Mouse (Mus musculus) embryonic facial prominence, embryonic 13.5 days (tissue): ENCODE measurements around the gene Iqce. TPM values are rescaled to one million over a fixed set of nuclear protein-coding genes. Genes with fewer than 3 reads are reported as not detected.
"Not testable (repeated sequence)": the region's sequence is repeated elsewhere in the genome, so short reads cannot be mapped to it uniquely, and the experiment has no call there.

Experiments
- ATAC-seq: fragments of 200-750 bp; cut with Nextera tagmentation; 2 replicates; pipeline ENCODE4 v1.8.0; 2017; ENCODE audit warnings: low read depth; ENCODE audit not compliant: insufficient number of reproducible peaks, insufficient read depth, low FRiP score, low TSS enrichment
- H3K27ac ChIP-seq: fragments of 300-500 bp; sonication (generic); 2 replicates; pipeline ENCODE4 v1.5.1; 2015; ENCODE audit warnings: moderate library complexity, mild to moderate bottlenecking, inconsistent platforms
- H3K27me3 ChIP-seq: fragments of 300-500 bp; sonication (generic); 2 replicates; pipeline ENCODE4 v1.6.1; 2015; ENCODE audit warnings: mild to moderate bottlenecking, inconsistent platforms
- H3K36me3 ChIP-seq: fragments of 300-500 bp; sonication (generic); 2 replicates; pipeline ENCODE4 v1.6.1; 2015; ENCODE audit warnings: mild to moderate bottlenecking, inconsistent platforms
- H3K4me1 ChIP-seq: fragments of 300-500 bp; sonication (generic); 2 replicates; pipeline ENCODE4 v1.6.1; 2015; ENCODE audit warnings: inconsistent platforms
- H3K4me2 ChIP-seq: fragments of 300-500 bp; sonication (generic); 2 replicates; pipeline ENCODE4 v1.6.1; 2015; ENCODE audit warnings: moderate library complexity, mild to moderate bottlenecking, inconsistent platforms
- H3K4me3 ChIP-seq: fragments of 300-500 bp; sonication (generic); 2 replicates; pipeline ENCODE4 v1.5.1; 2015; ENCODE audit warnings: mild to moderate bottlenecking, inconsistent platforms
- H3K9ac ChIP-seq: fragments of 300-500 bp; sonication (generic); 2 replicates; pipeline ENCODE4 v1.6.1; 2015; ENCODE audit warnings: mild to moderate bottlenecking, inconsistent platforms
- H3K9me3 ChIP-seq: fragments of 300-500 bp; sonication (generic); 2 replicates; pipeline ENCODE4 v1.6.1; 2016; ENCODE audit warnings: inconsistent platforms
- WGBS: fragments of 180-500 bp; shearing (Covaris S2); methylation state at CpG from one replicate; pipeline ENCODE4 v1.1.7; 2015; ENCODE audit warnings: mixed read lengths; 5-methylcytosine and 5-hydroxymethylcytosine counted together
- polyA plus RNA-seq: library from polyadenylated mRNA; unstranded; fragments of >200 nt; fragmentation: Nextera tagmentation; extraction: Ambion mirVana; gene quantifications from 2 replicates; pipeline ENCODE4 v1.2.1, GENCODE M21; 2015

Gene Iqce
- polyA plus RNA-seq, 1 experiment from 2014 or later, result 25.3 TPM

DNA sequence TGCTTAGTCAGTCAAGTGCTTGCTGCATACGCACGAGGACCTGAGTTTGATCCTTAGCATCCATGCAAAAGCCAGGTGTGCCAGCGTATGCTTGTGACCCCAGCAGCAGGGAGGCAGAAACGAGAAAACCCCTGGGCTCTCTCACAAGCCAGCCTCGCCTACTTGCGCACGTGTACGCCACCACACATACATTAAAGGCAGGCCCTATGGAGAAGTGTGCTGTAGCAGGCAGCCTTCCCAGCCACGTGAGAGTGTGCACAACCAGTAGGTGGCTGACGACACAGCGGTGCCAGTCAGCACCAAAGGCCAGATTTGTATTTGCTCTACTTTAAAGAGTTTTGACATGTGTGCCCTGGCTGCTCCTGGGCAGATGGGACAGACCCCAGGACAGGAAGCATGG lies 26.5 kb downstream of the Iqce start:
- no peak overlapping the region for H3K27ac ChIP-seq
- H3K36me3 ChIP-seq, result peaks cover 79% of the 10 kb centered on the region
- H3K4me3 ChIP-seq, result no peak overlapping the region

DNA sequence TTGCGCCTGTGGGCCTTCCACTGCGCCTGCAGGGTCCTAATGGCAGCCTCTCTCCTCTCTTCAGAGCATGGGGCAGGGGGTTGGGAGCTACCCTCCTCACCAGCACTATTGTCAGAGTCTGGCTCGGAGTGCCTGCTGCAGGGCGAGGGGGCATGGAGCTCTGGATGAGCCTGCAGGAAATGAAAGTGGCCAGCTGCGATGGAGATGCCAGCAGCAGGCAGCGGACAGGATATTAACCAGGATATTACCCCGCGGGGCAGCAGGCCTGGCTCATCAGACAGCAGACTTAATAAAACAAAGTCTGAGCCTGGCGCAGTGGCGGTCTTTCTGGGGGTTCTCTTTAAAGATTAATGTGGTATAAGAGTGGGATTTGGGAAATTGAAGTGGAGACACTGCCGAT lies 27.1 kb downstream of the Iqce start:
- no peaks in the 10 kb centered on the region for H3K27me3 ChIP-seq
- H3K4me1 ChIP-seq, result no peaks in the 10 kb centered on the region
- 85% methylated on average over 11 of the region's 11 CpGs for WGBS
- ATAC-seq, result no peak
- H3K4me2 ChIP-seq, result no peak overlapping the region
- 0 out of 2 replicates have a peak overlapping the region, but pooled peaks have one; percentile 22 for H3K9ac ChIP-seq
- no peaks in the 10 kb centered on the region for H3K9me3 ChIP-seq
- H3K27ac ChIP-seq, result no peak overlapping the region
- no peak overlapping the region for H3K4me3 ChIP-seq
- peaks cover 80% of the 10 kb centered on the region for H3K36me3 ChIP-seq

More for the DNA sequence above, 26.5 kb downstream of the Iqce start:
- 87% methylated on average over 11 of the region's 11 CpGs for WGBS
- no peaks in the 10 kb centered on the region for H3K4me1 ChIP-seq
- no peak overlapping the region for H3K4me2 ChIP-seq
- no peak overlapping the region for H3K9ac ChIP-seq
- ATAC-seq, result no peak
- no peaks in the 10 kb centered on the region for H3K9me3 ChIP-seq
- H3K27me3 ChIP-seq, result no peaks in the 10 kb centered on the region

DNA sequence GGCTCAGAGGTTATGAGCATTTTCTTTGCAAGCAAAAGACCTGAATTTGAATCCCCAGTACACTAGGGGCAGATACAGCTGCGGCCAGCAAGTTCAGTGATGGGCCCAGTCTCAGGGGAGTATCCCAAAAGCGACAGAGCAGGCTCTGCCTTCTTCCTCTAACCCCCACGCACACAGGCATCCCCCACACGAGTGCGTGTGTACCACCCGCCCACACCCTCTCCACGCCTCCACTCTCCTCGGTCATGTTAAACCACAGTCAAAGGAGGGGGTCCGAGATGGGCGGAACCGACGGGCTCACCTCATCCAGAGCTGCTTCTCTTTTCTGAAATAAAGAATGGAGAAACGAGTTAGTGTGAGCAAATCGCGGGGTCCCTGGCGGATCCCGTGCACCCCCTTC lies 28.1 kb downstream of the Iqce start:
- peaks cover 82% of the 10 kb centered on the region for H3K36me3 ChIP-seq
- H3K27ac ChIP-seq, result no peak overlapping the region
- H3K9ac ChIP-seq, result no peak overlapping the region
- no peak overlapping the region for H3K4me3 ChIP-seq
- 87% methylated on average over 17 of the region's 17 CpGs for WGBS
- no peaks in the 10 kb centered on the region for H3K4me1 ChIP-seq
- H3K4me2 ChIP-seq, result no peak overlapping the region
- no peak for ATAC-seq
- no peaks in the 10 kb centered on the region for H3K27me3 ChIP-seq
- peaks cover 1% of the 10 kb centered on the region; the same call in 1 of the 2 replicates for H3K9me3 ChIP-seq

DNA sequence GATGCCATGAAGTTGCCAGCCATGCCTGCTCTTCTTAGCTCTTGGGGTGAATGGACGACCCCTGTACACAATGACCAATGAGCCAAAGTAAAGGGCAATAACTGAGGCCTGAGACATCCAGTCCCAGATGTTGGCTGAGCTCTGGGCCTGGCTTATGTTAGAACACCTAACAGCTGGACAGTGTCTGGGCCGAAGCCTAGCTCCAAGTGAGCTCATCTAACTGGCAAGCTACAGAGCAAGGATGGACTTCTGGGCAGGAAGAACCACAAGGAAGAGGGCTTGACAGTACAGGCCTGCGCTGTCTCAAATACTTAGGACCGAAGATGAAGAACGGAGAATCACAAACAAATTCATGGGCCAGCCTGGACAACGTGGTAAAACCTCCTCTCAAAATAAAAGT lies 29.6 kb downstream of the Iqce start:
- not testable (repeated sequence) for ATAC-seq, H3K27ac ChIP-seq, H3K9me3 ChIP-seq, H3K4me2 ChIP-seq, H3K9ac ChIP-seq, H3K4me1 ChIP-seq, H3K27me3 ChIP-seq, H3K4me3 ChIP-seq
- WGBS, result 84% methylated on average over 6 of the region's 6 CpGs
- peaks cover 88% of the 10 kb centered on the region for H3K36me3 ChIP-seq

DNA sequence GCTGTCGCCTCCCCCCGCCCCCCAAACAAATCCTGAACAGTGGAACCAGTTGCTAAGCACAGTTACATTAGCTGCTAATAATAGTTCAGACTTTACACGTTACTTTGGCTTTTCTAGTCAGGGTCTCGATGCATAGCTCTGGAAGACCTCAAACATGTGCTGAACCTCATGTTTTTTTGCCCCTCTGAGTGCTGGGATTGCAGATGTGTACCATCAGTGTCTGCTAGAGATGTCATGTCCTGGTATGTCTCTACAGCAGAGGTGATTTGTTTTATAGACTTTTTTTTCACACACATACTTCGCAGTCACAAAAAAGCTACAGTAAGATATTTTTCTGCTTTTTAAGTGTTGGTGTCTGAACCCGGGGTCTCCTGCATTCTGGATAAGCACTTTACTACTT lies 30.1 kb downstream of the Iqce start:
- Histone ChIP-seq H3K27ac (no peak overlapping the region), H3K4me2 (no peak overlapping the region), H3K36me3 (peaks cover 85% of the 10 kb centered on the region), H3K27me3 (no peaks in the 10 kb centered on the region), H3K9me3 (peaks cover 7% of the 10 kb centered on the region; the same call in 1 of the 2 replicates), H3K4me1 (no peaks in the 10 kb centered on the region), H3K9ac (no peak overlapping the region), H3K4me3 (no peak overlapping the region)
- WGBS, result 86% methylated on average over 6 of the region's 6 CpGs
- no peak for ATAC-seq

DNA sequence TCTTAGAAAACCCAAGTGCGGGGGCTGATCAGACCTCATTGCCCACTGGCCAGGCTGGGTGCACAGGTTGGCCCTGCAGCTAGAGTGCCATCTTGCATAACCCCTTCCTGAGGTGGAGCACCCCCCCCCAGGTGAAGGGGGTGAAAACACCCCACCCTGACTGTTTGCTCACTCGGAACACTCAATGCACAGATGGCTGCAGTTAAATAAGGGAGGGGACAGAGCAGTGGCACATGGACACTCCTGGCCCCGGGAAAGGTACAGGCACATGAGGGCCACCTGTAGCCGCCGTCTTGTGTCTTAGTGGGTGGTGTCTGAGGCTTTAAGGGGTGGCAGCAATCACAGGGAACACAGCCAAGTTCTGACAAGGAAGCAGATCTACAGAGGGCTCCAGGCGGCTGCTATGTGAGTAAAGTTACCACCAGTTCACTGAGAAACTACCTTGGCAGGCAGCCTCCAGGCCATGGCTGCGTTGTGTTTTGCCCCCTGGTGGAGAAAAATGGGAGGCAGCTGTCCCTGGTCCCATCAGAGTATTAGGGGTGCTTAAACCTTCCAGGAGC lies 38.5 kb downstream of the Iqce start:
- Histone ChIP-seq H3K9ac (no peak overlapping the region), H3K4me2 (no peak overlapping the region), H3K36me3 (peaks cover 31% of the 10 kb centered on the region), H3K9me3 (peaks cover 2% of the 10 kb centered on the region; the same call in 1 of the 2 replicates), H3K4me1 (peaks cover 38% of the 10 kb centered on the region), H3K27ac (no peak overlapping the region), H3K4me3 (no peak overlapping the region), H3K27me3 (no peaks in the 10 kb centered on the region)
- 44% methylated on average over 7 of the region's 7 CpGs for WGBS
- 0 out of 2 replicates have a peak, but pooled peaks have one; percentile 44 for ATAC-seq

DNA sequence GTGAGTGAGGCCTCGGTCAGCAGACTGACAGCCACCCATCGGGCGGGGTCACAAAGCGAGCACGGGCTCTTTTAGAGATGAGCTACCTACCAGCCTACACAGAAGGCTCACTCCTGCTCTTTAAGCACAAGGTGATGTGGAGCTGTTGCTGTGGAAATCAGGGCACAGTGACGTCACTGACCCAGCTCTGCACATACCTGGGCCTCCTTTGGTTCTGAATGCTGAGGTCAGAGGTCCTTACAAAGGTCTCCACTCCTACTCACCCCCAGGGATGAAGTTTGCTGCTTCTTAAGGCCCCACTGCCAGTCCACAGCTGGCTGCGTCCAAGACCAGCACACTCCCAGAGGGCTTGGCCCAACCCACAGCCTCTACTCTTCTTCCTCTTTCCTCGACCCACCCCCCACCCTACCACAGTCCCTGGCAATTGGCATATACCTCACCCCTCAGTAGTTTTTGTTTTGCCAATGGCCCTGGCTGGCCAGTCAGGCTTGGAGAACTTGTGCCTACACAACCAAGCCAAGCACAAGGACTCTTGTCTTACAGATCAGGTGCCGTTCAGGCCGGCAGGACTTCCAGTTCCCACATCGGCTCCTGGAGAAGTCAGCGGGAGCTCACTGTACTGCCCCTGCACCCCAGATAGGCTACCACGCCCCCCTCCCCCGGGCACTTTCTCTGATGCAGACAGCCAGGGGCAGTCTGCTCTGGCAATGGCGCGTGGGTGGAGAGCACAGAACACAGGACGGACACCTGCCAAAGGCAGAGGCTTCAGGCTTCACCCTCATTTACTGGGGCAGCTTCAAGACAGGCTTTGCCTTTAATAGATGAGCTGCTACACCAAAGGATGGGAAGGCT lies 39.2 kb downstream of the Iqce start:
- Histone ChIP-seq H3K27ac (no peak overlapping the region), H3K36me3 (peaks cover 24% of the 10 kb centered on the region), H3K4me3 (no peak overlapping the region), H3K27me3 (no peaks in the 10 kb centered on the region), H3K4me2 (no peak overlapping the region), H3K4me1 (peaks cover 38% of the 10 kb centered on the region), H3K9ac (peak overlapping the region; percentile 40; the same call in 1 of the 2 replicates), H3K9me3 (no peaks in the 10 kb centered on the region)
- 62% methylated on average over 17 of the region's 17 CpGs for WGBS
- ATAC-seq, result no peak

DNA sequence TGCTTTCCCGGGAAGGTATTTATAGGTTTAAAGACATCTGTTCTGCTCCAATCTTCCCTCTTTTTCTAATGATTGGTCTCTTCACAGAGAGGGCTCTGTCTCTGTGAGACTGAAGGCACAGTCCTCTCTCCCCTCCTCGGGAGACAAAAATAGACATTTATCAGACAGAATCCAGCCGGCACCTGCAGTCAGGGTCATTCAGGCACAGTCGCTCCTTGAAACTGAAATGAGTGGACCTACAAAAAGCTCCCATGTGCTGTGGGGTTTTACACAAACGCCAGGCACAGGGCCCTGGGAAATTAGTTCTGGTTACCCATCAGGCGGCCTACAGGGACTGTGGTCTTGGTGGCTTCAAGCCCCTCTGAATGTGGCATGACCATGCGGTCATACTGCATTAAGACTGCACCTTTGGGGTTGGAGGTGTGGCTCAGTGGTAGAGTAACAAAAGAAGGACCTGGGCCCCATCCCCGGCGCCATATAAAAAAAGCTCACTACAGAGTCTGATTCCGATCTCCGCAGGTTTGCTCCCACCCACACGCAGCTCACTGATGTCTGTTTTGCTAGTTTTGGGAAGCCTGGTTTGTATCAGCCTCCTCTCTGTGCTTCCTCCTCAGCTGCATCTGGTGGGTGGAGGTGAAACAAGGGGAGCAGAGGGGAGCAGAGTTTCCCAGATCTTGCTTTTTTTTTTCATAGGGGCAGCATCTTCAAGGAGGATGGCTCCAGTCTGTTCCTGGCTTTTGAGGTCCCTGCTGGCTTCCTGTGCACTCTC lies 40.1 kb downstream of the Iqce start:
- no peak for ATAC-seq
- peak overlapping the region; percentile 40; the same call in 1 of the 2 replicates for H3K9ac ChIP-seq
- no peak overlapping the region for H3K27ac ChIP-seq
- H3K4me3 ChIP-seq, result no peak overlapping the region
- no peaks in the 10 kb centered on the region for H3K27me3 ChIP-seq
- no peaks in the 10 kb centered on the region for H3K9me3 ChIP-seq
- peaks cover 20% of the 10 kb centered on the region; the same call in 1 of the 2 replicates for H3K36me3 ChIP-seq
- peaks cover 40% of the 10 kb centered on the region for H3K4me1 ChIP-seq
- H3K4me2 ChIP-seq, result no peak overlapping the region
- 53% methylated on average over 12 of the region's 12 CpGs for WGBS

DNA sequence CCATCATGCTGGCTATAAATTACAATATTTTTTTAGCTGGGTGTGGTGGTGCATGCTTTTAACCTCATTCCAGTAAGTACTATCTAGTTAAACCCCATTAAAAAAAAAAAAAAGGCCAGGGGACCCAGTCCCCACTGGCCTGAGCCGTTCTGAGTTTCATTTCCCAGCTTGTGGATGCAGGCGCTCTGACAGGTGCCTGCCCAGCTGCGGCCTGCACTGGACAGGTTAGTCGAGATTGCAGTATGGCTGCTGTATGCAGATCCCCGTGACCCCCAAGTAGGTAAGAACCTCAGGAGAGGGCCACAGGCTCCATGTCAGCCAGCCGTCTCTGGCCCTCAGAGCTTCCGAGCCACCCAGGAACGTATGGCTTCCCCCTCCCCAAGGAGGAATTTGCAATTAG lies 40.8 kb downstream of the Iqce start:
- ATAC-seq, result no peak
- H3K27ac ChIP-seq, result no peak overlapping the region
- peaks cover 18% of the 10 kb centered on the region; the same call in 1 of the 2 replicates for H3K36me3 ChIP-seq
- no peak overlapping the region for H3K4me3 ChIP-seq
- no peak overlapping the region for H3K9ac ChIP-seq
- 66% methylated on average over 8 of the region's 8 CpGs for WGBS
- H3K27me3 ChIP-seq, result no peaks in the 10 kb centered on the region
- no peaks in the 10 kb centered on the region for H3K9me3 ChIP-seq
- H3K4me1 ChIP-seq, result peaks cover 40% of the 10 kb centered on the region
- no peak overlapping the region for H3K4me2 ChIP-seq

DNA sequence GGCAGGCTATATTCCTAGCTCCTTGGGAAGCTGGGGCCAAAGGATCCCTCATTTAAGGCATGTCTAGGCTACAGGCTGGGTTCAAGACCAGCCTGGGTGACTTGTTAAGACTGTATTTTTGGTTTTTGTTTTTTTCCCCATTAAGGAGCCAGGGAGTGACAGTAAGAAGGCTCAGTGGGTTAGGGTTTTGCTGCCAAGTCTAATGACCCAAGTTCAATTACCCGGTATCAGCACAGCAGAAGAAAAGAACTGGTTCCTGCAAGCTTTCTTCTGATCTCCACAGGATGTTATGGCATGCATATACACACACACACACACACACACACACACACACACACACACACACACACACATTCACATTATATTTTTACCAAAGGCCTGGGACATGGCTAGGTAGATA lies 41.8 kb downstream of the Iqce start:
- ATAC-seq, result no peak
- peaks cover 11% of the 10 kb centered on the region; the same call in 1 of the 2 replicates for H3K36me3 ChIP-seq
- WGBS, result 89% methylated on average over 1 of the region's 1 CpGs
- no peak overlapping the region for H3K4me2 ChIP-seq
- H3K9me3 ChIP-seq, result no peaks in the 10 kb centered on the region
- H3K4me3 ChIP-seq, result no peak overlapping the region
- no peak overlapping the region for H3K27ac ChIP-seq
- no peaks in the 10 kb centered on the region for H3K27me3 ChIP-seq
- no peak overlapping the region for H3K9ac ChIP-seq
- H3K4me1 ChIP-seq, result peaks cover 40% of the 10 kb centered on the region

DNA sequence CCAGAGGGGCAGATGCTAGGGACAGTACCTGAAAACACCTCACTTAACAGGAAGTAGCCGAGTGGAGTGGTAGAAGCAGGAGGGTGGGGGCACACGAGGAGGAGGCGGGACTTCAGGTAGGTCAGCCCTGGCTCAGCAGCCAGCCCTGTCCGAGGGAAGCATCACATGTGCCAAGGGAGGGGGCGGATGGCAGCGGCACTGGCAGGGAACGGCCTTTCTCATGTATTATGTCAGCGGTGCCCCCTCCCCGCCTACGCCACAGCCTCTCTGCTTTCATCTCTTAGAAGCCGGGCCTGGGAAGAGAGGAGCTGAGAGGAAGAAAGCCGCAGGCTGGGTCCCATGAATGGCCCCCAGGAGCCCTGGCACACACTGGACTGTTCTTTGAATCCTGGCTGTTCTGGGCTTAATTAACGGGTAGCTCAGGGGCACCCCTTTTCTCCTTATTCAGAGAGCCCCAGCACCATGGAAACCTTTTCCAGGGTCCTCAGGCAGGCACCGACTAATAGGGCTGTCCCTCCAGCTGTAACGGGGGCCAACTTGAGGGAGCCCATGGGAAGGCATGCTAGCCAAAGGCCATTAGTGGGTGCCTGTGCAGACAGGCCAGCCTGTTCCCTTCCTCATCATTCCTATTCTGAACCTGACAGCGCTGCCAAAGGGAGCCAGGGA lies 42.4 kb downstream of the Iqce start:
- Histone ChIP-seq H3K27me3 (no peaks in the 10 kb centered on the region), H3K27ac (no peak overlapping the region), H3K9ac (0 out of 2 replicates have a peak overlapping the region, but pooled peaks have one; percentile 37), H3K9me3 (no peaks in the 10 kb centered on the region), H3K36me3 (peaks cover 5% of the 10 kb centered on the region; the same call in 1 of the 2 replicates), H3K4me2 (peak overlapping the region; percentile 21), H3K4me3 (no peak overlapping the region), H3K4me1 (peaks cover 40% of the 10 kb centered on the region)
- ATAC-seq, result no peak
- 28% methylated on average over 16 of the region's 16 CpGs for WGBS
